Mouse (Mus musculus): ENCODE measurements around the gene Zfp384. TPM values are rescaled to one million over a fixed set of nuclear protein-coding genes. Genes with fewer than 3 reads are reported as not detected.

Zfp384 gene
- total and polyA plus RNA-seq, 2 experiments from 2014 or later, result 5.5 to 18.4 TPM

- H3K9ac ChIP-seq (replicated peaks; ENCODE audit: low read depth, low read length), result no peak overlapping the region
- peaks cover 67% of the 10 kb centered on the region for H3K27me3 ChIP-seq (ENCODE audit: control insufficient read depth, insufficient read depth, low read length)
- no peak overlapping the region for H3K4me3 ChIP-seq (ENCODE audit: low read depth, low read length)
- DNase-seq (ENCODE audit: low spot score), result no peak
- no peak overlapping the region for H3K4me2 ChIP-seq (ENCODE audit: low read depth, low read length)
- WGBS, result 67% methylated on average over 7 of the region's 7 CpGs
- no peak for ATAC-seq (ENCODE audit: insufficient read depth, low read depth)
- TF ChIP-seq CTCF (IDR thresholded peaks at IDR 0.05; ENCODE audit: low read depth), result no peak
- no peak for TF ChIP-seq EP300 (IDR thresholded peaks at IDR 0.05; ENCODE audit: low read depth)
- H3K27ac ChIP-seq (ENCODE audit: low read depth), result no peak overlapping the region
- H3K36me3 ChIP-seq (replicated peaks; ENCODE audit: control insufficient read depth, insufficient read depth, low read length), result no peaks in the 10 kb centered on the region
- H3K9me3 ChIP-seq (replicated peaks; ENCODE audit: control insufficient read depth, low read length), result no peaks in the 10 kb centered on the region
- H3K4me1 ChIP-seq (ENCODE audit: control insufficient read depth, insufficient read depth), result peaks cover 6% of the 10 kb centered on the region; the same call in 1 of the 2 replicates
These were observed 13.7 kb upstream of the Zfp384 start for GRCm38 (mm10) chr6:124995246-124995645.

GRCm38 (mm10) chr6:124995831-124996403 is 13.0 kb upstream of the Zfp384 start:
- ATAC-seq (ENCODE audit: insufficient read depth, low read depth), result no peak
- Histone ChIP-seq H3K27me3 (ENCODE audit: control insufficient read depth, insufficient read depth, low read length) (peaks cover 72% of the 10 kb centered on the region), H3K27ac (ENCODE audit: low read depth) (no peak overlapping the region), H3K9ac (replicated peaks; ENCODE audit: low read depth, low read length) (no peak overlapping the region), H3K4me1 (ENCODE audit: control insufficient read depth, insufficient read depth) (peaks cover 6% of the 10 kb centered on the region; the same call in 1 of the 2 replicates), H3K36me3 (replicated peaks; ENCODE audit: control insufficient read depth, insufficient read depth, low read length) (no peaks in the 10 kb centered on the region), H3K4me2 (ENCODE audit: low read depth, low read length) (no peak overlapping the region), H3K9me3 (replicated peaks; ENCODE audit: control insufficient read depth, low read length) (no peaks in the 10 kb centered on the region), H3K4me3 (ENCODE audit: low read depth, low read length) (no peak overlapping the region)
- no peak for DNase-seq (ENCODE audit: low spot score)
- no peak for TF ChIP-seq EP300 (IDR thresholded peaks at IDR 0.05; ENCODE audit: low read depth)
- no peak for TF ChIP-seq CTCF (IDR thresholded peaks at IDR 0.05; ENCODE audit: low read depth)
- whole genome bisulfite sequencing, result 44% methylated on average over 8 of the region's 8 CpGs

- TF ChIP-seq CTCF (IDR thresholded peaks at IDR 0.05; ENCODE audit: low read depth) (no peak), EP300 (IDR thresholded peaks at IDR 0.05; ENCODE audit: low read depth) (no peak)
- no peaks in the 10 kb centered on the region for H3K9me3 ChIP-seq (replicated peaks; ENCODE audit: control insufficient read depth, low read length)
- H3K4me3 ChIP-seq (ENCODE audit: low read depth, low read length), result peak within 1 kb of the TSS; percentile 50
- no peak within 1 kb of the TSS for H3K27ac ChIP-seq (ENCODE audit: low read depth)
- H3K27me3 ChIP-seq (ENCODE audit: control insufficient read depth, insufficient read depth, low read length), result peaks cover 81% of the 10 kb centered on the region
- peak within 1 kb of the TSS; percentile 84 for H3K4me2 ChIP-seq (ENCODE audit: low read depth, low read length)
- 1% methylated on average over 57 of the region's 78 CpGs for WGBS
- DNase-seq (ENCODE audit: low spot score) (no peak), ATAC-seq (ENCODE audit: insufficient read depth, low read depth) (peak; percentile 52)
- H3K9ac ChIP-seq (replicated peaks; ENCODE audit: low read depth, low read length), result 0 out of 2 replicates have a peak within 1 kb of the TSS, but pooled peaks have one; percentile 2
- no peaks in the 10 kb centered on the region for H3K36me3 ChIP-seq (replicated peaks; ENCODE audit: control insufficient read depth, insufficient read depth, low read length)
- H3K4me1 ChIP-seq (ENCODE audit: control insufficient read depth, insufficient read depth), result peaks cover 6% of the 10 kb centered on the region; the same call in 1 of the 2 replicates
These were observed 12.1 kb upstream of the Zfp384 start, which contains the start of gene Pianp for GRCm38 (mm10) chr6:124996551-124997501. Pianp (plus strand) TSS chr6:124996694.

- peaks cover 85% of the 10 kb centered on the region for H3K27me3 ChIP-seq (ENCODE audit: control insufficient read depth, insufficient read depth, low read length)
- no peak for ATAC-seq (ENCODE audit: insufficient read depth, low read depth)
These were observed 10.9 kb upstream of the Zfp384 start for GRCm38 (mm10) chr6:124998066-124998465.

GRCm38 (mm10) chr6:124999091-124999490 is 9.9 kb upstream of the Zfp384 start:
- no peak overlapping the region for H3K27ac ChIP-seq (ENCODE audit: low read depth)
- ATAC-seq (ENCODE audit: insufficient read depth, low read depth), result no peak
- H3K4me3 ChIP-seq (ENCODE audit: low read depth, low read length), result no peak overlapping the region
- TF ChIP-seq EP300 (IDR thresholded peaks at IDR 0.05; ENCODE audit: low read depth) (no peak), CTCF (IDR thresholded peaks at IDR 0.05; ENCODE audit: low read depth) (no peak)
- H3K4me1 ChIP-seq (ENCODE audit: control insufficient read depth, insufficient read depth), result peaks cover 7% of the 10 kb centered on the region; the same call in 1 of the 2 replicates
- 36% methylated on average over 14 of the region's 14 CpGs for WGBS
- peaks cover 79% of the 10 kb centered on the region for H3K27me3 ChIP-seq (ENCODE audit: control insufficient read depth, insufficient read depth, low read length)
- no peaks in the 10 kb centered on the region for H3K9me3 ChIP-seq (replicated peaks; ENCODE audit: control insufficient read depth, low read length)
- H3K9ac ChIP-seq (replicated peaks; ENCODE audit: low read depth, low read length), result no peak overlapping the region
- no peak overlapping the region for H3K4me2 ChIP-seq (ENCODE audit: low read depth, low read length)
- no peaks in the 10 kb centered on the region for H3K36me3 ChIP-seq (replicated peaks; ENCODE audit: control insufficient read depth, insufficient read depth, low read length)
- DNase-seq (ENCODE audit: low spot score), result no peak

More at GRCm38 (mm10) chr6:124998066-124998465, 10.9 kb upstream of the Zfp384 start:
- Histone ChIP-seq H3K9me3 (replicated peaks; ENCODE audit: control insufficient read depth, low read length) (no peaks in the 10 kb centered on the region), H3K4me3 (ENCODE audit: low read depth, low read length) (no peak overlapping the region), H3K27ac (ENCODE audit: low read depth) (no peak overlapping the region), H3K36me3 (replicated peaks; ENCODE audit: control insufficient read depth, insufficient read depth, low read length) (no peaks in the 10 kb centered on the region), H3K9ac (replicated peaks; ENCODE audit: low read depth, low read length) (no peak overlapping the region), H3K4me1 (ENCODE audit: control insufficient read depth, insufficient read depth) (peaks cover 6% of the 10 kb centered on the region; the same call in 1 of the 2 replicates), H3K4me2 (ENCODE audit: low read depth, low read length) (peak overlapping the region; percentile 84)
- no peak for DNase-seq (ENCODE audit: low spot score)
- no peak for TF ChIP-seq CTCF (IDR thresholded peaks at IDR 0.05; ENCODE audit: low read depth)
- TF ChIP-seq EP300 (IDR thresholded peaks at IDR 0.05; ENCODE audit: low read depth), result no peak
- 6% methylated on average over 8 of the region's 8 CpGs for WGBS

All from heart, postnatal 0 days (tissue).